Mouse (Mus musculus): Measurements from ENCODE around the gene Gm17657. TPM values are rescaled to one million over a fixed set of nuclear protein-coding genes. Genes with fewer than 3 reads are reported as not detected.
A peak's percentile ranks its signal among the peaks of the same experiment; 100 is the strongest.

Gene Gm17657
- total and polyA plus RNA-seq, 2 experiments from 2014 or later: not detected

DNA sequence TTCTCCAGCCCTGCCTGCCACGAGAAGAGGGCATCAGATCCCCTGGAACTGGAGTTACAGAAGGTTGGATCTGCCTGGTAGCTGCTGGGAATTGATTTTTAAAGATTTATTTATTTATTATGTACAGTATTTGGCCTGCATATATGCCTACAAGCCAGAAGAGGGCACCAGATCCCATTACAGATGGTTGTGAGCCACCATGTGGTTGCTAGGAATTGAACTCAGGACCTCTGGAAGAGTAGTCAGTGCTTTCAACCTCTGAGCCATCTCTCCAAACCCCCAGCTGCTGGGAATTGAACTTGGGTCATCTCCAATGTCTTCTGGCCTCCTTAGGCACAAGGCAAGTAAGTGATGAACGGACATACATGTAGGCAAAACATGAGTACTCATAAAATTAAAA, 5.4 kb downstream of the Gm17657 start:
- H3K27me3 ChIP-seq (ENCODE audit: control insufficient read depth, insufficient read depth, low read length): no peaks in the 10 kb centered on the region
- WGBS: 67% methylated on average over 2 of the region's 2 CpGs
- H3K9me3 ChIP-seq (replicated peaks; ENCODE audit: control insufficient read depth, low read length): no peaks in the 10 kb centered on the region
- no peaks in the 10 kb centered on the region for H3K4me1 ChIP-seq (ENCODE audit: control insufficient read depth, insufficient read depth)
- H3K4me2 ChIP-seq (ENCODE audit: low read depth, low read length): no peak overlapping the region
- no peak for ATAC-seq (ENCODE audit: insufficient read depth, low read depth)
- no peak for DNase-seq (ENCODE audit: low spot score)
- H3K4me3 ChIP-seq (ENCODE audit: low read depth, low read length): no peak overlapping the region
- TF ChIP-seq EP300 (IDR thresholded peaks at IDR 0.05; ENCODE audit: low read depth) (no peak), CTCF (IDR thresholded peaks at IDR 0.05; ENCODE audit: low read depth) (no peak)
- H3K36me3 ChIP-seq (replicated peaks; ENCODE audit: control insufficient read depth, insufficient read depth, low read length): no peaks in the 10 kb centered on the region
- H3K27ac ChIP-seq (ENCODE audit: low read depth): no peak overlapping the region
- H3K9ac ChIP-seq (replicated peaks; ENCODE audit: low read depth, low read length): no peak overlapping the region

- Histone ChIP-seq H3K4me3 (ENCODE audit: low read depth, low read length) (no peak overlapping the region), H3K27ac (ENCODE audit: low read depth) (no peak overlapping the region), H3K9me3 (replicated peaks; ENCODE audit: control insufficient read depth, low read length) (no peaks in the 10 kb centered on the region), H3K27me3 (ENCODE audit: control insufficient read depth, insufficient read depth, low read length) (no peaks in the 10 kb centered on the region), H3K36me3 (replicated peaks; ENCODE audit: control insufficient read depth, insufficient read depth, low read length) (no peaks in the 10 kb centered on the region), H3K4me2 (ENCODE audit: low read depth, low read length) (no peak overlapping the region), H3K9ac (replicated peaks; ENCODE audit: low read depth, low read length) (no peak overlapping the region), H3K4me1 (ENCODE audit: control insufficient read depth, insufficient read depth) (no peaks in the 10 kb centered on the region)
- TF ChIP-seq EP300 (IDR thresholded peaks at IDR 0.05; ENCODE audit: low read depth) (no peak), CTCF (IDR thresholded peaks at IDR 0.05; ENCODE audit: low read depth) (no peak)
- DNase-seq (ENCODE audit: low spot score) (no peak), ATAC-seq (ENCODE audit: insufficient read depth, low read depth) (no peak)
- WGBS: 85% methylated on average over 19 of the region's 19 CpGs
These were observed 6.4 kb downstream of the Gm17657 start for GRCm38 (mm10) chr17:29542831-29543690.

DNA sequence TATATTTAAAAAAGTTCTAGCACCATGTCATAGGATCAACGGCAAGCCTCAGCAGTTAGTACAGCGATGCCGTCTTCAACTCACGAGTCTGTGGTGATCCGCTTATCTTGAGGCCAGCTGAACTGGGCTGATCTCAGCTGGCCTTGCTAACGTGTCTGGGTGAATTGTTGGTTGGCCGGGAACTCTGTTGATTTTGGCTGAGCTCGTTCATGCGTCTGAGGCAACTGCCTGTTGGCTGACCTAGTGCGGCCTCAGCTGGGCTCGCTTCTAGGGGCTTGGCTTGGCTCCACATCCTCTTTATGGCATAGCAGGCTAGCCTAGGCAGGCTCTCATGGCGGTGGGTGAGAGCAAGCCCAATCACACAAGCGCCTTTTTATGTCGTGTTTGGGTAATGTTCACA, 8.0 kb downstream of the Gm17657 start:
- WGBS: 44% methylated on average over 14 of the region's 14 CpGs
- ATAC-seq (ENCODE audit: insufficient read depth, low read depth): peak; percentile 83
- TF ChIP-seq CTCF (IDR thresholded peaks at IDR 0.05; ENCODE audit: low read depth): no peak
- no peak for TF ChIP-seq EP300 (IDR thresholded peaks at IDR 0.05; ENCODE audit: low read depth)
- Histone ChIP-seq H3K4me2 (ENCODE audit: low read depth, low read length) (no peak overlapping the region), H3K4me1 (ENCODE audit: control insufficient read depth, insufficient read depth) (no peaks in the 10 kb centered on the region), H3K27me3 (ENCODE audit: control insufficient read depth, insufficient read depth, low read length) (no peaks in the 10 kb centered on the region), H3K4me3 (ENCODE audit: low read depth, low read length) (no peak overlapping the region), H3K9ac (replicated peaks; ENCODE audit: low read depth, low read length) (no peak overlapping the region; the same call in 1 of the 2 replicates), H3K9me3 (replicated peaks; ENCODE audit: control insufficient read depth, low read length) (no peaks in the 10 kb centered on the region), H3K27ac (ENCODE audit: low read depth) (no peak overlapping the region), H3K36me3 (replicated peaks; ENCODE audit: control insufficient read depth, insufficient read depth, low read length) (no peaks in the 10 kb centered on the region)
- DNase-seq (ENCODE audit: low spot score): peak; percentile 64

DNA sequence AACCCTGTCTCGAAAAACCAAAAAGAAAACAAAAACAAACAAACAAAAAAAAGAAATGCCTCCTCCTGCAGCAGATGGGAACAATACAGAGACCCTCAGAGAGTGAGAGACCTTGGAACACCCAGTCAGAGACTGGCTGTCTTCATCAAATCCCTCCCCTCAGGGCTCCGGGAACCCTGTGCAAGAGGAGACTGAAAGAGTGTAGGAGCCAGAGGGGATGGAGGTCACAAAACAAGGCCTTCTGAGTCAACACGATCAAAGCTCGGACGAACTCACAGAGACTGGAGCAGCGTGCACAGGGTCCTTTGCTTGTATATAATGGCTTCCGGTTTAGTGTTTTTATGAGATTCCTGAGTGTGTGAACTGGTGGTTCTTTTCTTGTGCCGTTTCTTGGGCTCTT, 9.0 kb downstream of the Gm17657 start:
- Histone ChIP-seq H3K4me1 (ENCODE audit: control insufficient read depth, insufficient read depth) (no peaks in the 10 kb centered on the region), H3K27me3 (ENCODE audit: control insufficient read depth, insufficient read depth, low read length) (no peaks in the 10 kb centered on the region), H3K27ac (ENCODE audit: low read depth) (no peak overlapping the region), H3K36me3 (replicated peaks; ENCODE audit: control insufficient read depth, insufficient read depth, low read length) (no peaks in the 10 kb centered on the region), H3K9ac (replicated peaks; ENCODE audit: low read depth, low read length) (no peak overlapping the region), H3K4me3 (ENCODE audit: low read depth, low read length) (no peak overlapping the region), H3K9me3 (replicated peaks; ENCODE audit: control insufficient read depth, low read length) (no peaks in the 10 kb centered on the region), H3K4me2 (ENCODE audit: low read depth, low read length) (no peak overlapping the region)
- 89% methylated on average over 8 of the region's 8 CpGs for WGBS
- ATAC-seq (ENCODE audit: insufficient read depth, low read depth) (no peak), DNase-seq (ENCODE audit: low spot score) (no peak)
- TF ChIP-seq EP300 (IDR thresholded peaks at IDR 0.05; ENCODE audit: low read depth) (no peak), CTCF (IDR thresholded peaks at IDR 0.05; ENCODE audit: low read depth) (no peak)

GRCm38 (mm10) chr17:29533866-29534265, 15.6 kb downstream of the Gm17657 start:
- no peak overlapping the region for H3K4me2 ChIP-seq (ENCODE audit: low read depth, low read length)
- no peak overlapping the region for H3K9ac ChIP-seq (replicated peaks; ENCODE audit: low read depth, low read length)
- DNase-seq (ENCODE audit: low spot score): no peak
- no peaks in the 10 kb centered on the region for H3K27me3 ChIP-seq (ENCODE audit: control insufficient read depth, insufficient read depth, low read length)
- no peak for ATAC-seq (ENCODE audit: insufficient read depth, low read depth)
- H3K4me1 ChIP-seq (ENCODE audit: control insufficient read depth, insufficient read depth): no peaks in the 10 kb centered on the region
- TF ChIP-seq EP300 (IDR thresholded peaks at IDR 0.05; ENCODE audit: low read depth): no peak
- TF ChIP-seq CTCF (IDR thresholded peaks at IDR 0.05; ENCODE audit: low read depth): no peak
- no peaks in the 10 kb centered on the region for H3K9me3 ChIP-seq (replicated peaks; ENCODE audit: control insufficient read depth, low read length)
- WGBS: 82% methylated on average over 11 of the region's 11 CpGs
- no peak overlapping the region for H3K27ac ChIP-seq (ENCODE audit: low read depth)
- H3K4me3 ChIP-seq (ENCODE audit: low read depth, low read length): no peak overlapping the region
- no peaks in the 10 kb centered on the region for H3K36me3 ChIP-seq (replicated peaks; ENCODE audit: control insufficient read depth, insufficient read depth, low read length)
